Mouse (Mus musculus): ENCODE data around the gene Wdr17. TPM values are rescaled to one million over a fixed set of nuclear protein-coding genes. Genes with fewer than 3 reads are reported as not detected.

The Wdr17 gene
- total and polyA plus RNA-seq, 3 experiments = not detected

DNA sequence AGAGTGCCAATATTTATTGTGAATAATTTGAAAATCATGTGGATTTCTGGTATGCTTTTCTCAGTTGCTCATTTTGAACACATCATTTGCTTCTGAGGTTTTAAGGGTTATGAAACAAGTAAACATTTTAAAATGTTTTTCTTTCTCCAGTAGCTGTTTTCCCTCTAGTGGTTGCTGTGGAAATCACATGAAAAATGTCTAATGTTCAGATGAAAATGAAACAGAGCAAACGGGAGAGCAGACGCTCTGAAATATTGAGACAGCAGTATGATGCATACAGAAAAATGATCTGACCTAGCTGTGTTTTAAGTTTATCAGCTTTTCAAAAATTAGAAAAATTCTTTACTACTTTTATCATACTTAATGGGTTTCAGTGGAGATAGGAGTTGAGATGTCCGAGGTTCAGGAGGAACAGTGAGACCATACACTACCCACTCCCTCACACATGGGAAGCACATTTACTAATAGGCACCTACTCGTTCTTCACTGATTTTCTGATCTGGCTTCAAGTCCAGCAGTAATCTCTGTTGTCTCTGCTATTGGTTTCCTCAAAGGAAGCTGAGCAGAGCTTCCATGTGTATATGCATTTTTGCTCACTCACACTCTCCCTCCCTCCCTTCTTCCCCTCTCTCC lies 57.1 kb downstream of the Wdr17 start:
- TF ChIP-seq POLR2AphosphoS5 (IDR thresholded peaks at IDR 0.05; ENCODE audit: borderline replicate concordance, low read depth, low read length) (no peak), POLR2AphosphoS2 (IDR thresholded peaks at IDR 0.05; ENCODE audit: low read length) (no peak), HCFC1 (IDR thresholded peaks at IDR 0.05; ENCODE audit: low read depth, low read length) (no peak), CTCF (IDR thresholded peaks at IDR 0.05 in 2 of 3, conservative IDR thresholded peaks at IDR 0.05 in 1 of 3; ENCODE audit: control insufficient read depth in 1 of 3, insufficient read depth in 1 of 3, low read depth in 2 of 3, low read length in 3 of 3, poor library complexity in 1 of 3, severe bottlenecking in 1 of 3) (peak in 1 of 3 experiments; percentile 15; a peak in 1 of 6 replicates), TBP (IDR thresholded peaks at IDR 0.05; ENCODE audit: low read depth, low read length) (no peak), E2F4 (IDR thresholded peaks at IDR 0.05; ENCODE audit: borderline replicate concordance, low read depth, low read length) (no peak), MAFK (IDR thresholded peaks at IDR 0.05; ENCODE audit: borderline replicate concordance, low read depth, low read length) (no peak), UBTF (IDR thresholded peaks at IDR 0.05; ENCODE audit: borderline replicate concordance, insufficient read depth, low read depth, low read length) (no peak), ZKSCAN1 (IDR thresholded peaks at IDR 0.05; ENCODE audit: low read depth, low read length) (no peak)
- Histone ChIP-seq H3K36me3 (ENCODE audit: control insufficient read depth in 1 of 2, insufficient read depth in 2 of 2, low read length in 2 of 2) (no peaks in the 10 kb centered on the region), H3K4me1 (ENCODE audit: control insufficient read depth in 1 of 2, insufficient read depth in 2 of 2, low read length in 2 of 2) (no peaks in the 10 kb centered on the region), H3K4me3 (ENCODE audit: control insufficient read depth in 1 of 2, insufficient read depth in 1 of 2, low read depth in 2 of 2, low read length in 2 of 2) (no peak overlapping the region; a peak in 2 of 4 replicates), H3K27me3 (ENCODE audit: control insufficient read depth in 1 of 2, insufficient read depth in 2 of 2, low read length in 2 of 2) (no peaks in the 10 kb centered on the region), H3K79me2 (ENCODE audit: control insufficient read depth, insufficient read depth, low read length, poor library complexity) (no peaks in the 10 kb centered on the region), H3K27ac (ENCODE audit: control insufficient read depth, low read depth, low read length) (no peak overlapping the region), H3K9ac (ENCODE audit: control insufficient read depth, low read depth, low read length, poor library complexity, severe bottlenecking) (no peak overlapping the region), H3K9me3 (replicated peaks; ENCODE audit: insufficient read depth, low read length) (no peaks in the 10 kb centered on the region)
- DNase-seq (ENCODE audit: low read depth, low spot score) = peak; percentile 13

- Histone ChIP-seq H3K36me3 (ENCODE audit: control insufficient read depth in 1 of 2, insufficient read depth in 2 of 2, low read length in 2 of 2) (no peaks in the 10 kb centered on the region), H3K9ac (ENCODE audit: control insufficient read depth, low read depth, low read length, poor library complexity, severe bottlenecking) (no peak overlapping the region), H3K79me2 (ENCODE audit: control insufficient read depth, insufficient read depth, low read length, poor library complexity) (no peaks in the 10 kb centered on the region), H3K27me3 (ENCODE audit: control insufficient read depth in 1 of 2, insufficient read depth in 2 of 2, low read length in 2 of 2) (no peaks in the 10 kb centered on the region), H3K4me3 (ENCODE audit: control insufficient read depth in 1 of 2, insufficient read depth in 1 of 2, low read depth in 2 of 2, low read length in 2 of 2) (no peak overlapping the region), H3K4me1 (ENCODE audit: control insufficient read depth in 1 of 2, insufficient read depth in 2 of 2, low read length in 2 of 2) (no peaks in the 10 kb centered on the region), H3K27ac (ENCODE audit: control insufficient read depth, low read depth, low read length) (no peak overlapping the region), H3K9me3 (replicated peaks; ENCODE audit: insufficient read depth, low read length) (no peaks in the 10 kb centered on the region)
- no peak for DNase-seq (ENCODE audit: low read depth, low spot score)
- TF ChIP-seq GATA1 (IDR thresholded peaks at IDR 0.05; ENCODE audit: low read depth, low read length) (no peak), SIN3A (IDR thresholded peaks at IDR 0.05; ENCODE audit: low read length) (no peak)
Observed at GRCm38 (mm10) chr8:54827974-54828373, 59.0 kb downstream of the Wdr17 start.

- Histone ChIP-seq H3K4me3 (ENCODE audit: control insufficient read depth in 1 of 2, insufficient read depth in 1 of 2, low read depth in 2 of 2, low read length in 2 of 2) (no peak overlapping the region), H3K79me2 (ENCODE audit: control insufficient read depth, insufficient read depth, low read length, poor library complexity) (no peaks in the 10 kb centered on the region), H3K27ac (ENCODE audit: control insufficient read depth, low read depth, low read length) (no peak overlapping the region), H3K9ac (ENCODE audit: control insufficient read depth, low read depth, low read length, poor library complexity, severe bottlenecking) (no peak overlapping the region), H3K27me3 (ENCODE audit: control insufficient read depth in 1 of 2, insufficient read depth in 2 of 2, low read length in 2 of 2) (no peaks in the 10 kb centered on the region), H3K9me3 (replicated peaks; ENCODE audit: insufficient read depth, low read length) (no peaks in the 10 kb centered on the region), H3K36me3 (ENCODE audit: control insufficient read depth in 1 of 2, insufficient read depth in 2 of 2, low read length in 2 of 2) (no peaks in the 10 kb centered on the region), H3K4me1 (ENCODE audit: control insufficient read depth in 1 of 2, insufficient read depth in 2 of 2, low read length in 2 of 2) (no peaks in the 10 kb centered on the region)
- peak; percentile 4 for DNase-seq (ENCODE audit: low read depth, low spot score)
- TF ChIP-seq TBP (IDR thresholded peaks at IDR 0.05; ENCODE audit: low read depth, low read length) (no peak), EP300 (IDR thresholded peaks at IDR 0.05; ENCODE audit: low read depth in 1 of 2, low read length in 2 of 2) (no peak), GATA1 (IDR thresholded peaks at IDR 0.05; ENCODE audit: low read depth, low read length) (no peak), RCOR1 (IDR thresholded peaks at IDR 0.05; ENCODE audit: low read depth, low read length) (no peak), RAD21 (IDR thresholded peaks at IDR 0.05; ENCODE audit: low read depth, low read length) (no peak), POLR2AphosphoS5 (IDR thresholded peaks at IDR 0.05; ENCODE audit: borderline replicate concordance, low read depth, low read length) (no peak), E2F4 (IDR thresholded peaks at IDR 0.05; ENCODE audit: borderline replicate concordance, low read depth, low read length) (no peak), MAFK (IDR thresholded peaks at IDR 0.05; ENCODE audit: borderline replicate concordance, low read depth, low read length) (no peak), POLR2A (IDR thresholded peaks at IDR 0.05; ENCODE audit: control insufficient read depth in 1 of 2, insufficient read depth in 1 of 2, low read depth in 1 of 2, low read length in 2 of 2, poor library complexity in 1 of 2) (no peak), TCF12 (IDR thresholded peaks at IDR 0.05; ENCODE audit: low read depth, low read length) (no peak), KAT2A (conservative IDR thresholded peaks at IDR 0.05; ENCODE audit: low read depth, low read length) (no peak), NRF1 (IDR thresholded peaks at IDR 0.05; ENCODE audit: insufficient read depth, low read depth, low read length, poor library complexity, severe bottlenecking) (no peak), ELF1 (IDR thresholded peaks at IDR 0.05; ENCODE audit: low read depth, low read length) (no peak), TAL1 (IDR thresholded peaks at IDR 0.05; ENCODE audit: low read length) (no peak), CTCF (IDR thresholded peaks at IDR 0.05 in 2 of 3, conservative IDR thresholded peaks at IDR 0.05 in 1 of 3; ENCODE audit: control insufficient read depth in 1 of 3, insufficient read depth in 1 of 3, low read depth in 2 of 3, low read length in 3 of 3, poor library complexity in 1 of 3, severe bottlenecking in 1 of 3) (no peak)
Observed at GRCm38 (mm10) chr8:54822956-54823355, 64.0 kb downstream of the Wdr17 start.
